Comparison of ENCODE assay signal across 29 mouse cellular contexts in the genomic region with DNA sequence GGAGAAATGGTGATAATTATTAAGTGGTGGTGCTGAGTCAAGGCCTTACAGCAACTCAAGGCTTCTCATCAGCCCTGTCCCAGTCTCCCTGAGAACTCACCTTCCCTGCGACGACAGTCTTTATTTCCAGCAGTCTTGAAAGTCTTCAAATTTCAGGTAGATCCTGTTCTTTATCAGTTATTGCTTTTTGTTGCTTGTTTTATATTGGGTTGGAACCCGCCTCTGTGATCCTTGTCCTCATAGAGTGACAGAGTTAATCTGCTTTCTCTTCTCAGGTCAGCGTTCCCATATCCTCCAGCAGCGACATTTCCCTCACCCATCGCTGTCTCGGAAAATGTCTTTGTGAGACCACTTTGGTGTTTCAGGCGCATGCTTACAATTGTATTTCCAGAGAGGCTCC. TPM values are rescaled to one million over a fixed set of nuclear protein-coding genes. Genes with fewer than 3 reads are reported as not detected.
"Had no signal": no experiment of that assay in that cellular context is flagged by ENCODE, and none has a peak within 500 bp of the region (broad histone marks: within the 10 kb centered on the region; RNA-seq: fewer than 3 reads in every experiment).

No protein-coding gene starts in this region.

- H3K4me2 ChIP-seq: heart, embryonic 11.5 days; heart, embryonic 13.5 days; heart, embryonic 15.5 days; hindbrain, embryonic 12.5 days; hindbrain, embryonic 14.5 days; kidney, embryonic 15.5 days; limb, embryonic 12.5 days; liver, embryonic 11.5 days; liver, embryonic 13.5 days had no signal

- H3K4me3 ChIP-seq: gastrocnemius, adult 2 months; heart, adult 2 months; heart, embryonic 13.5 days; heart, embryonic 15.5 days; hindbrain, embryonic 10.5 days; hindbrain, embryonic 12.5 days; kidney, embryonic 15.5 days; left cerebral cortex, adult 2 months; limb, embryonic 10.5 days; limb, embryonic 12.5 days; liver, embryonic 13.5 days had no signal

- H3K9me3 ChIP-seq: heart, embryonic 13.5 days; heart, embryonic 15.5 days; hindbrain, embryonic 10.5 days; hindbrain, embryonic 12.5 days; kidney, embryonic 15.5 days; limb, embryonic 10.5 days; limb, embryonic 12.5 days; liver, embryonic 13.5 days had no signal

- DNase-seq: gastrocnemius, adult 2 months; gastrocnemius, postnatal 10 days; gastrocnemius, postnatal 25 days; heart, adult 2 months; heart, postnatal 14 days; heart, postnatal 4 days; kidney, adult 11 months; kidney, adult 2 months; kidney, adult 9 months; kidney, postnatal 14 days; kidney, postnatal 36 days; liver; liver, embryonic 13.5 days had no signal

- ATAC-seq: forebrain, embryonic 16.5 days; hindbrain, embryonic 16.5 days; inflammation-experienced regulatory T-cells, adult 6 months had no signal

- H3K36me3 ChIP-seq: heart, embryonic 15.5 days; hindbrain, embryonic 12.5 days; kidney, embryonic 15.5 days; limb, embryonic 10.5 days; liver, embryonic 13.5 days had no signal

- H3K4me1 ChIP-seq: heart, embryonic 15.5 days; hindbrain, embryonic 10.5 days; hindbrain, embryonic 12.5 days; kidney, embryonic 15.5 days; limb, embryonic 10.5 days; limb, embryonic 12.5 days had no signal

- H3K27ac ChIP-seq: gastrocnemius, adult 2 months; heart, adult 2 months; heart, embryonic 13.5 days; heart, embryonic 15.5 days; hindbrain, embryonic 10.5 days; hindbrain, embryonic 12.5 days; hindbrain, embryonic 14.5 days; kidney, embryonic 15.5 days; kidney, postnatal 0 days; left cerebral cortex, adult 2 months; limb, embryonic 10.5 days; limb, embryonic 12.5 days; liver, embryonic 13.5 days had no signal

- H3K9ac ChIP-seq: heart, embryonic 13.5 days; heart, embryonic 15.5 days; hindbrain, embryonic 12.5 days; hindbrain, embryonic 14.5 days; kidney, embryonic 15.5 days; limb, embryonic 12.5 days; liver, embryonic 13.5 days had no signal

- H3K27me3 ChIP-seq: heart, embryonic 13.5 days; heart, embryonic 15.5 days; hindbrain, embryonic 12.5 days; kidney, embryonic 15.5 days; limb, embryonic 12.5 days; liver, embryonic 13.5 days had no signal

RNA-seq across cellular contexts. Expression of a gene that starts 45.9 kb away (rescaled TPM):
- total RNA-seq: heart, postnatal 4 days had no signal
- polyA plus RNA-seq: heart, embryonic 15.5 days; heart, postnatal 0 days; inflammation-experienced regulatory T-cells, adult 6 months; liver, embryonic 11.5 days had no signal
